ENCODE assay signal across 17 mouse cellular contexts in genomic region chr6:134293615-134294508, GRCm38 (mm10).
DNase-seq lines count a peak whose midpoint lies in the region; ATAC-seq and TF ChIP-seq lines count a peak whose summit lies in the region.
"Had no signal": no experiment of that assay in that cellular context is flagged by ENCODE, and none has a peak within 500 bp of the region (broad histone marks: within the 10 kb centered on the region; RNA-seq: fewer than 3 reads in every experiment).

No protein-coding gene starts in this region.

- DNase-seq in lung, embryonic 14.5 days, result peak; percentile 57
- no peak for DNase-seq in lung, postnatal 36 days
- DNase-seq in urinary bladder, postnatal 14 days (ENCODE audit: low spot score), result peak; percentile 15
- DNase-seq in urinary bladder, postnatal 4 days (ENCODE audit: low spot score in 2 of 2), result no peak
- DNase-seq in ovary, postnatal 10 days (ENCODE audit: low spot score), result no peak
- DNase-seq: adrenal gland, postnatal 10 days; heart, adult 18-20 months; layer of hippocampus, postnatal 36 days; right cerebral cortex, postnatal 25 days; thymus, postnatal 25 days had no signal

- H3K36me3 ChIP-seq in forebrain, embryonic 13.5 days (ENCODE audit: poor library complexity, severe bottlenecking), result no peaks in the 10 kb centered on the region
- no peaks in the 10 kb centered on the region for H3K36me3 ChIP-seq in forebrain, embryonic 15.5 days
- no peaks in the 10 kb centered on the region for H3K36me3 ChIP-seq in lung, embryonic 14.5 days (ENCODE audit: insufficient read depth)
- H3K36me3 ChIP-seq: embryonic facial prominence, embryonic 13.5 days; forebrain, embryonic 12.5 days; hindbrain, embryonic 15.5 days; limb, embryonic 15.5 days had no signal

- 0 out of 2 replicates have a peak, but pooled peaks have one; percentile 24 for ATAC-seq in forebrain, embryonic 13.5 days
- no peak for ATAC-seq in forebrain, embryonic 15.5 days (replicated peaks)
- ATAC-seq in lung, embryonic 14.5 days (ENCODE audit: insufficient read depth), result peak; percentile 91
- ATAC-seq in activated CD4-positive, CD25-positive, alpha-beta regulatory T cell, adult 4 months, result no peak

- H3K9me3 ChIP-seq in forebrain, embryonic 13.5 days (replicated peaks), result no peaks in the 10 kb centered on the region
- no peaks in the 10 kb centered on the region for H3K9me3 ChIP-seq in forebrain, embryonic 15.5 days
- no peaks in the 10 kb centered on the region for H3K9me3 ChIP-seq in lung, embryonic 14.5 days (ENCODE audit: low read depth, low read length)
- H3K9me3 ChIP-seq: embryonic facial prominence, embryonic 13.5 days; forebrain, embryonic 12.5 days; hindbrain, embryonic 15.5 days; limb, embryonic 15.5 days had no signal

- no peaks in the 10 kb centered on the region for H3K4me1 ChIP-seq in forebrain, embryonic 13.5 days
- H3K4me1 ChIP-seq in forebrain, embryonic 15.5 days, result no peaks in the 10 kb centered on the region
- no peaks in the 10 kb centered on the region for H3K4me1 ChIP-seq in lung, embryonic 14.5 days (ENCODE audit: insufficient read depth)
- H3K4me1 ChIP-seq: forebrain, embryonic 12.5 days; hindbrain, embryonic 15.5 days had no signal

- H3K4me2 ChIP-seq in forebrain, embryonic 13.5 days, result no peak overlapping the region
- H3K4me2 ChIP-seq in forebrain, embryonic 15.5 days (replicated peaks), result no peak overlapping the region
- no peak overlapping the region for H3K4me2 ChIP-seq in lung, embryonic 14.5 days
- H3K4me2 ChIP-seq: embryonic facial prominence, embryonic 13.5 days; forebrain, embryonic 12.5 days; hindbrain, embryonic 15.5 days; limb, embryonic 15.5 days had no signal

- H3K4me3 ChIP-seq in forebrain, embryonic 13.5 days, result no peak overlapping the region
- H3K4me3 ChIP-seq in forebrain, embryonic 15.5 days, result no peak overlapping the region
- no peak overlapping the region for H3K4me3 ChIP-seq in lung, embryonic 14.5 days (ENCODE audit: low read depth, low read length)
- H3K4me3 ChIP-seq: embryonic facial prominence, embryonic 13.5 days; forebrain, embryonic 12.5 days; hindbrain, embryonic 15.5 days; limb, embryonic 15.5 days had no signal

- no peak overlapping the region for H3K9ac ChIP-seq in forebrain, embryonic 13.5 days
- H3K9ac ChIP-seq in forebrain, embryonic 15.5 days (replicated peaks), result no peak overlapping the region
- no peak overlapping the region for H3K9ac ChIP-seq in lung, embryonic 14.5 days
- H3K9ac ChIP-seq: embryonic facial prominence, embryonic 13.5 days; forebrain, embryonic 12.5 days; hindbrain, embryonic 15.5 days; limb, embryonic 15.5 days had no signal

- no peaks in the 10 kb centered on the region for H3K27me3 ChIP-seq in forebrain, embryonic 13.5 days
- H3K27me3 ChIP-seq in forebrain, embryonic 15.5 days, result no peaks in the 10 kb centered on the region
- no peaks in the 10 kb centered on the region for H3K27me3 ChIP-seq in lung, embryonic 14.5 days (ENCODE audit: insufficient read depth, low read length)
- H3K27me3 ChIP-seq: embryonic facial prominence, embryonic 13.5 days; forebrain, embryonic 12.5 days; hindbrain, embryonic 15.5 days; limb, embryonic 15.5 days had no signal

- H3K27ac ChIP-seq in forebrain, embryonic 13.5 days, result no peak overlapping the region
- no peak overlapping the region for H3K27ac ChIP-seq in forebrain, embryonic 15.5 days (replicated peaks)
- H3K27ac ChIP-seq in lung, embryonic 14.5 days (ENCODE audit: low read depth), result peak overlapping the region; percentile 67
- H3K27ac ChIP-seq: embryonic facial prominence, embryonic 13.5 days; forebrain, embryonic 12.5 days; hindbrain, embryonic 15.5 days; limb, embryonic 15.5 days had no signal

- TF ChIP-seq CTCF in lung, embryonic 14.5 days (IDR thresholded peaks at IDR 0.05; ENCODE audit: low read depth), result no peak

- 48% methylated on average over 9 of the region's 9 CpGs for WGBS in forebrain, embryonic 13.5 days
- WGBS in forebrain, embryonic 15.5 days, result 41% methylated on average over 9 of the region's 9 CpGs
- 36% methylated on average over 9 of the region's 9 CpGs for WGBS in lung, embryonic 14.5 days

Comparison
In these comparisons a context has a peak if more than half of its experiments do, and no peak if none do; other contexts are left out.
1. ATAC-seq: peak in forebrain, embryonic 13.5 days (single experiment) and lung, embryonic 14.5 days (single experiment); none in forebrain, embryonic 15.5 days (single experiment) and activated CD4-positive, CD25-positive, alpha-beta regulatory T cell, adult 4 months (single experiment).
2. DNase-seq: peak in lung, embryonic 14.5 days (single experiment) and urinary bladder, postnatal 14 days (single experiment); none in lung, postnatal 36 days (single experiment), urinary bladder, postnatal 4 days (0 of 2) and ovary, postnatal 10 days (single experiment).